Mouse (Mus musculus) kidney, postnatal 0 days (tissue): ENCODE results near the gene Rbm38. TPM values are rescaled to one million over a fixed set of nuclear protein-coding genes. Genes with fewer than 3 reads are reported as not detected.

ENCODE experiments used
- ATAC-seq: fragments of 200-750 bp; cut with Nextera tagmentation; replicated peaks from 2 replicates; pipeline ENCODE4 v1.8.0; 2017; ENCODE audit warnings: low read depth, moderate number of reproducible peaks, moderate TSS enrichment, moderate library complexity; ENCODE audit not compliant: low FRiP score
- DNase-seq: peaks from one replicate; pipeline ENCODE4 v3.0.0-alpha.2; 2016; ENCODE audit warnings: low spot score
- H3K27ac ChIP-seq: fragments of 300-500 bp; sonication (generic); 2 replicates; pipeline ENCODE4 v1.5.1; 2014; ENCODE audit warnings: mild to moderate bottlenecking
- H3K27me3 ChIP-seq: fragments of 300-500 bp; sonication (generic); 2 replicates; pipeline ENCODE4 v1.6.1; 2014; ENCODE audit warnings: low read length, mixed read lengths; ENCODE audit not compliant: insufficient read depth
- H3K36me3 ChIP-seq: fragments of 300-500 bp; sonication (generic); 2 replicates; pipeline ENCODE4 v1.6.1; 2014; ENCODE audit warnings: low read length, mixed read lengths; ENCODE audit not compliant: insufficient read depth
- H3K4me1 ChIP-seq: fragments of 300-500 bp; sonication (generic); replicated peaks from 2 replicates; pipeline ENCODE4 v1.6.1; 2014; ENCODE audit warnings: antibody characterized with exemption, low read length, mixed read lengths; ENCODE audit not compliant: insufficient read depth
- H3K4me2 ChIP-seq: fragments of 300-500 bp; sonication (generic); 2 replicates; pipeline ENCODE4 v1.6.1; 2014; ENCODE audit warnings: mild to moderate bottlenecking, low read length, moderate library complexity, mixed read lengths
- H3K4me3 ChIP-seq: fragments of 300-500 bp; sonication (generic); replicated peaks from 2 replicates; pipeline ENCODE4 v1.5.1; 2014; ENCODE audit warnings: low read depth, low read length
- H3K9ac ChIP-seq: fragments of 300-500 bp; sonication (generic); 2 replicates; pipeline ENCODE4 v1.6.1; 2014; ENCODE audit warnings: low read depth, low read length
- H3K9me3 ChIP-seq: fragments of 300-500 bp; sonication (generic); replicated peaks from 2 replicates; pipeline ENCODE4 v1.6.1; 2016; ENCODE audit warnings: low read length, inconsistent platforms, mixed read lengths
- CTCF ChIP-seq: IDR thresholded peaks from 2 replicates; pipeline ENCODE4 v1.5.1; 2016; ENCODE audit warnings: antibody characterized with exemption, low read depth, mild to moderate bottlenecking, moderate library complexity
- WGBS: fragments of 180-500 bp; shearing (Covaris S2); extraction: QIAGEN DNeasy Blood & Tissue Kit; methylation state at CpG from one replicate; pipeline ENCODE4 v1.1.7; 2014; 5-methylcytosine and 5-hydroxymethylcytosine counted together
- polyA plus RNA-seq: library from polyadenylated mRNA; unstranded; fragments of >200 nt; fragmentation: Nextera tagmentation; extraction: Ambion mirVana; gene quantifications from 2 replicates; pipeline ENCODE4 v1.2.1, GENCODE M21; 2015

Rbm38 gene
- 20.9 and 21.2 TPM in 2 replicates for polyA plus RNA-seq

DNA sequence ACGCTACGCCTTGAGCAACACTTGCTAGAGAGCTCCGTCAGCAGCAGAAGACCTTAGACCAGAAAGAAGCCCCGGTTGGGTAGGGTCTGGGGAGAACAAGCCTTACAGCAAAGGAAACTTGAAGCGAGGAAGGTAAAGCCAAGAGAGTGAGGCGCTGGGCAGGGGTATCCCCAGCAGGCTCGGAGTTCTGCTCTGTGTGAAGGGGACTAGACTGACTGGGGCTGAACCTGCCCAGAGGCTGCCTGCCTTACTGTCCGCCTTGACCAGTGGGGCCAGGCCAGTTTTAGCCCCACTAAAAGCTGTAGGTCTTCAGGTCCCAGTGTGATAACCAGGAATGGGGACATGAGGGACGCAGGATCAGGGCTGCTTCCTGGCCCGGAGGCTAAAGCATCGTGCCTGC is at the start of gene Rbm38:
Gene Rbm38, plus strand, starts transcription at position 69 of the 400 bp plus-strand sequence.
- DNase-seq (no peak), ATAC-seq (no peak)
- no peak for TF ChIP-seq CTCF
- 32% methylated on average over 11 of the region's 11 CpGs for WGBS
- Histone ChIP-seq H3K4me3 (peak within 1 kb of the TSS; percentile 79), H3K36me3 (0 out of 2 replicates have a peak, but pooled peaks cover 3% of the 10 kb centered on the region), H3K27me3 (no peaks in the 10 kb centered on the region), H3K9me3 (no peaks in the 10 kb centered on the region), H3K4me1 (peaks cover 22% of the 10 kb centered on the region), H3K9ac (no peak within 1 kb of the TSS), H3K27ac (no peak within 1 kb of the TSS), H3K4me2 (peak within 1 kb of the TSS; percentile 70)

DNA sequence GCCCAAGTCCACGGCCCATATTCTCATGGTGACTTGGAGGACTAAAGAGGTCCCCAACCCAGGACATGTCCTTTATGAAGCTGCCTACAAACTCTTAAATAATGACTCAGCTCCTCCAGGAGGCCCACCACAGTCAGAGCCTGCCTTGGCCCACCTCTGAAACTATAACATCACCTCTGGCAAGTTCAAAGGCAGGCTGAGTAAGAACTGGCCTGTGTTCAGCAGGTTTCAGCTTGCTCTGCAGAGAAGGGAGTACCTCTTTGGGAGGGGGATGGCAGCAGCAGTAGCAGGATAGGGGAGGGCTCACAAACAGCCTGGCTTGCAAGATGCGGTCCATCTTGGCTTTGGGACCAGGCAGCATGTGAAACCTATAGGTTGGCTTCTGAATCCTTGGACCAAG is 48.4 kb upstream of the Rbm38 start:
- no peaks in the 10 kb centered on the region for H3K9me3 ChIP-seq
- no peak overlapping the region for H3K27ac ChIP-seq
- H3K4me3 ChIP-seq, result no peak overlapping the region
- 98% methylated on average over 2 of the region's 2 CpGs for WGBS
- TF ChIP-seq CTCF, result no peak
- H3K27me3 ChIP-seq, result no peaks in the 10 kb centered on the region
- no peaks in the 10 kb centered on the region for H3K4me1 ChIP-seq
- DNase-seq (no peak), ATAC-seq (no peak)
- H3K9ac ChIP-seq, result no peak overlapping the region
- no peak overlapping the region for H3K4me2 ChIP-seq
- H3K36me3 ChIP-seq, result no peaks in the 10 kb centered on the region

DNA sequence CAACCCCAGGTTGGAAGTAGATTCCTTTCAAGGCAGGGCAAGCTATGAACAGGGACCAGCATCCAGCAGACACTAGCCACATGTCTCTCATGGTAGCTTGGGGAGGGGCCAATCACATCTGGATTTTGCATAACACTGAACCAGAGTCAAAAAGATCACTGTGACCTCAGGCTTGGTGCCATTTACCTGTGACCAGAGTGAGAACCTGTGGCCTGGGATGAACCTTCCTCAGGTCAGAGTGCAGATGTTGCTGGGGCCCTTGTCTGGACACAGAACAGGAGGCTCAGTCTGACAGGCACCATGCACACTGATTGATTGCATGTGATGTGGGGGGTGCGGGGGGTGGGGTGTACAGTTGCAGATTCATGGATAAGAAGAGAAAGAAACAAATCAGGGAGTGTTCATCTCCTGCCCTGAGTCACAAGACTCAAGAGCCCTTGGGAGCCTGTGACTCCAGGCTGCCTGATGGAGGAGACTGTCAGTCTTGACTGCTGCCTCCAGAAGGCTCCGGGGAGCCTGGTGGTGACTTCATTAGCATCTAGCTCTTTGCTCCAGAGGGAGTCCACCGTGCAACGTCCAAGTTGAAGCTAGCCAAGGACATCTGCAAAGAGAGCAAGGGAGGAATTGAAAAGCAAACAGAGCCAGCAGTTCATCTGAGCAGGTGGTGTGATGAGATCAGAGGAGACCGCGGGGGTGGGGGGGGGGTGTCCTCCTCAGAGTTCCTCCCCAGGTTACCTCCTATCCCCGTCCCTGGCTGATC is 46.3 kb upstream of the Rbm38 start:
- no peak overlapping the region for H3K4me3 ChIP-seq
- TF ChIP-seq CTCF, result no peak
- ATAC-seq (no peak; the same call in 1 of the 2 replicates), DNase-seq (no peak)
- no peaks in the 10 kb centered on the region for H3K36me3 ChIP-seq
- no peak overlapping the region for H3K4me2 ChIP-seq
- 15% methylated on average over 7 of the region's 7 CpGs for WGBS
- H3K9ac ChIP-seq, result no peak overlapping the region
- H3K9me3 ChIP-seq, result no peaks in the 10 kb centered on the region
- 0 out of 2 replicates have a peak, but pooled peaks cover 6% of the 10 kb centered on the region for H3K4me1 ChIP-seq
- no peak overlapping the region for H3K27ac ChIP-seq
- H3K27me3 ChIP-seq, result no peaks in the 10 kb centered on the region

DNA sequence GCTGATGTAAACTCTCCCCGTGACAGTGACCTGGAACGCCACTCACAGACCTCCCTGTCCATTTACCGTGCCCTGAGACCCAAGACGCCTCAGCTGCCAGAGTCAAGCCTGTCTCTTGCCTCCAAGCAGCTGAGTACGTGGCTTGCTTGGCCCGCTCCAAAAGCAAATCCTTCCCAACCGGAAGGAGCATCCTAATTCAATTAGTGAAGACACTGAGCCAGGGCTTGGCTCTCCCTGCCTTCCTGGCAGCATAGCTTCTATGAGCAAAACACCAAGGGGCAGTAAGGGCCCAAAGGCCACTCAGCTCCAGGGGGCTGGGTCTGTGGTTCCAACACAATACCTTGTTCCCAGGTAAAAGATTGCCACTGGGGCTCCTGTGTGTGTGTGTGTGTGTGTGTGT is 45.6 kb upstream of the Rbm38 start:
- WGBS, result 27% methylated on average over 7 of the region's 7 CpGs
- ATAC-seq, result no peak

DNA sequence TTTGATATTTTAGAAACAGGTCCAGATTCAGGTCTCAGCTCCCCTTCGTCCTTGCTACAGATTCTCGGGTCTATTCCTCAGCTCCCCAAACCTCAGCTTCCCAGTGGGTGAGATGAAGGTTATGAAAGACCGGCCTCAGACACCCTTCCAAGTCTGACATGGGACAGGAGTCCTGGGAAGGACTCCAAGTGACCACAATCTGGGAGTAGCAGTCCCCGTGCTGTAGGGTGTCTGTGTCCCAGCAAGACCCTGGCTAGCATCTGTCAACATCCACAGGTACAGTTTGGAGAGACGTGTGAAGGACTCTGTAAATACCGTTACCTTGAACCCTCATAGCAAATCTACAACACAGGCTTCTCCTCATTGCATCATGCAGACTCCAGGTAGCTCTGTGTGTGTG is 45.1 kb upstream of the Rbm38 start:
- no peaks in the 10 kb centered on the region for H3K27me3 ChIP-seq
- H3K4me3 ChIP-seq, result no peak overlapping the region
- no peak overlapping the region for H3K4me2 ChIP-seq
- DNase-seq (no peak), ATAC-seq (no peak)
- H3K36me3 ChIP-seq, result no peaks in the 10 kb centered on the region
- H3K27ac ChIP-seq, result no peak overlapping the region
- WGBS, result 85% methylated on average over 6 of the region's 6 CpGs
- H3K9me3 ChIP-seq, result no peaks in the 10 kb centered on the region
- H3K4me1 ChIP-seq, result 0 out of 2 replicates have a peak, but pooled peaks cover 6% of the 10 kb centered on the region
- H3K9ac ChIP-seq, result no peak overlapping the region
- TF ChIP-seq CTCF, result no peak

More for the DNA sequence above, 45.6 kb upstream of the Rbm38 start:
- Histone ChIP-seq H3K9me3 (no peaks in the 10 kb centered on the region), H3K4me2 (no peak overlapping the region), H3K4me1 (0 out of 2 replicates have a peak, but pooled peaks cover 6% of the 10 kb centered on the region), H3K9ac (no peak overlapping the region), H3K27me3 (no peaks in the 10 kb centered on the region), H3K36me3 (no peaks in the 10 kb centered on the region), H3K27ac (no peak overlapping the region), H3K4me3 (no peak overlapping the region)
- no peak for TF ChIP-seq CTCF
- no peak for DNase-seq

DNA sequence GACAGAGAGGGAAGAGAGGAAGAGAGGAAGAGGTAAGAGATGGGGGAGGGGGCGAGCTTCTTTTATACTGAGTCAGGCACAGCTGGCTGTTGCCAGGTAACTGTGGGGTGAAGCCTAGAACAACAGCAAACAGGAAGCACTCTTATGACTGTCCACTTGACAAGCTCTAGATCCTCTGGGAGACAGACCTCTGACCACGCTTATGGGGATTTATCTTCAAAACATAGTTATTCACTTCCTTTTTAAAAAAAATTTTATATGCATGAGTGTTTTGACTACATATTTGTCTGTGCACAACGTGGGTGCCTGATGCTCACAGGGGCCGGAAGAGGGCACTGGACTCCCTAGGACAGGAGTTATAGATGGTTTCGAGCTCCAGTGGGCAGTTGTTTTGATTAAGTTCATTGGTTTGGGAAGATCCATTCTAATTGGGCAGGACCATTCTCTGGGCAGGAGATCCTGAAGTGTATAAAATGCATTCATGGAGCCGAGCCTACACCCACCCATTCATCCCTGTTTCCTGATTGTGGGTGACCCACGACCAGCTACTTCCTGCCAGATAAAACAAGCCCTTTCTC is 43.5 kb upstream of the Rbm38 start:
- peak overlapping the region; percentile 39; the same call in 1 of the 2 replicates for H3K4me2 ChIP-seq
- ATAC-seq (no peak; the same call in 1 of the 2 replicates), DNase-seq (peak; percentile 55)
- H3K9me3 ChIP-seq, result no peaks in the 10 kb centered on the region
- WGBS, result 15% methylated on average over 7 of the region's 7 CpGs
- H3K27ac ChIP-seq, result peak overlapping the region; percentile 20; the same call in 1 of the 2 replicates
- H3K9ac ChIP-seq, result no peak overlapping the region
- 0 out of 2 replicates have a peak, but pooled peaks cover 6% of the 10 kb centered on the region for H3K4me1 ChIP-seq
- peak; percentile 33; the same call in 1 of the 2 replicates for TF ChIP-seq CTCF
- no peaks in the 10 kb centered on the region for H3K36me3 ChIP-seq
- no peaks in the 10 kb centered on the region for H3K27me3 ChIP-seq
- H3K4me3 ChIP-seq, result no peak overlapping the region
